Mouse (Mus musculus): ENCODE measurements at regions not wholly inside any gene's neighbourhood (a gene's known extent, or its start where the extent isn't known, plus 50 kb on each side); places are given as distances from the start of the nearest gene placed in this dataset.

- DNase-seq (ENCODE audit: low read depth): no peak
Observed at GRCm38 (mm10) chr2:147926861-147927260, 119.9 kb downstream of the Foxa2 start.

GRCm38 (mm10) chr2:147907341-147907740, 139.4 kb downstream of the Foxa2 start:
- no peak for DNase-seq (ENCODE audit: low read depth)

- no peak for DNase-seq (ENCODE audit: low read depth)
Observed at GRCm38 (mm10) chr2:147905759-147906740, 140.7 kb downstream of the Foxa2 start.

- DNase-seq (ENCODE audit: low read depth): no peak
Observed at GRCm38 (mm10) chr2:147905118-147905517, 141.7 kb downstream of the Foxa2 start.

- DNase-seq (ENCODE audit: low read depth): no peak
Observed at GRCm38 (mm10) chr2:147899236-147899635, 147.5 kb downstream of the Foxa2 start.

GRCm38 (mm10) chr2:147895691-147896090, 151.1 kb downstream of the Foxa2 start:
- DNase-seq (ENCODE audit: low read depth): peak; percentile 16

- DNase-seq (ENCODE audit: low read depth): no peak
Observed at GRCm38 (mm10) chr2:147894213-147894612, 152.6 kb downstream of the Foxa2 start.

DNA sequence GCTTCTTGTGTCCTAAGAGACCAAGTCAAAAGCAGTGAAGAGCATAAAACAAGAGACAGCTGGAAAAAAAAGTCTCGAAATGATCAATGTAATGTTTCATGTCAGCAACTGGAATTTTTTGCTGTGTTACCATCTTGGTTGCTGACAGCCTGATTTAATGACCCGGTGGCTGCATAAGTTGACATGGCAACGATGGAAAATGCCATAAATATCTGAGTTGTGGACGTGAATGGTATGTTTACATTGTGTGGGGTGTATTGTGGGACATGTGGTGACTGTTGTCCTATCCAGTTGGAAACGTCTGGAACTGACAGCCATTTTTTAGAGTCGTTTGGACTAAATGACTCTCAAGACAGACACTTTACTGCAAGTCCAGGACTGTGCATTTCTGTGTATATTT, 160.6 kb downstream of the Foxa2 start:
- no peak for DNase-seq (ENCODE audit: low read depth)

DNA sequence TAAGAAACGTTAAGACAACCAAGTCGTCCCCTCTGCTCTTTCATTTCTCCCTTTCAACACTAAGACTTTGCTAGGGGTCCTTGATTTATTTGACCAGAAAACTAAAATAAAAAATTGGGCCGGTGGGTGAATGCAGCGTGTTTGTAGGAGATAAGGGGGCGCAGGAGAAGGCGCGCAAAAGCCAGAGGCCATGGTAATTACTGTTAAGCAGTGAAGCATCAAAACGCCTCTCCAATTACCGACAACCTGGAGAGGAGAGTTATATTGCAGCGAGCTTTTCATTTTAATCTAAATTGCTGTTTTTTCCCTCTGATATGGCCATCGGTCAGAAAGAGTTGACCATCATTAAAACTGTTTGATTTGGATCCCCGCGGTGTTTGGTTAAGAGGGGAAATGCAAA, 168.9 kb downstream of the Foxa2 start:
- no peak for DNase-seq (ENCODE audit: low read depth)

GRCm38 (mm10) chr2:147877543-147877904, 169.2 kb downstream of the Foxa2 start:
- DNase-seq (ENCODE audit: low read depth): no peak

- DNase-seq (ENCODE audit: low read depth): no peak
Observed at GRCm38 (mm10) chr2:147876708-147877542, 169.8 kb downstream of the Foxa2 start.

DNA sequence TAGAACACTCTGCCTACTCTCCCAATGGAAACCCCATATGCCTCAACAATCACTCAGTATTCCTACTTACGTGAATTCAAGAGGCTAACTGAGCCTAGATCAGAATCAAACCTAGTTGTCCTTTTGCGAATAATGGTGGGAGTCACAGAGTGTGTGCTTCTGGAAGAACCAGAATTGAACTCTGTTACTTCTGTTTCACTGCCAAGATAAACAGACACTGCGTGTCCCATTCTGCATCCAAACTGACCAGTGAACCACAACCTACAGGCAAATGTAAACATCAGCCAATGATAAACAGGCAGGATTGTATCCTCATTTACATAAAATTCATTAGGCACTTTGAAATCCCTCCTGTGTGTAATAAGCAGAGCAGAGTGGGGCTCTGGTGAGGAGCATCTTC, 173.8 kb downstream of the Foxa2 start:
- no peak for DNase-seq (ENCODE audit: low read depth)

- no peak for DNase-seq (ENCODE audit: low read depth)
Observed at GRCm38 (mm10) chr2:147851186-147851802, 195.5 kb downstream of the Foxa2 start.

DNA sequence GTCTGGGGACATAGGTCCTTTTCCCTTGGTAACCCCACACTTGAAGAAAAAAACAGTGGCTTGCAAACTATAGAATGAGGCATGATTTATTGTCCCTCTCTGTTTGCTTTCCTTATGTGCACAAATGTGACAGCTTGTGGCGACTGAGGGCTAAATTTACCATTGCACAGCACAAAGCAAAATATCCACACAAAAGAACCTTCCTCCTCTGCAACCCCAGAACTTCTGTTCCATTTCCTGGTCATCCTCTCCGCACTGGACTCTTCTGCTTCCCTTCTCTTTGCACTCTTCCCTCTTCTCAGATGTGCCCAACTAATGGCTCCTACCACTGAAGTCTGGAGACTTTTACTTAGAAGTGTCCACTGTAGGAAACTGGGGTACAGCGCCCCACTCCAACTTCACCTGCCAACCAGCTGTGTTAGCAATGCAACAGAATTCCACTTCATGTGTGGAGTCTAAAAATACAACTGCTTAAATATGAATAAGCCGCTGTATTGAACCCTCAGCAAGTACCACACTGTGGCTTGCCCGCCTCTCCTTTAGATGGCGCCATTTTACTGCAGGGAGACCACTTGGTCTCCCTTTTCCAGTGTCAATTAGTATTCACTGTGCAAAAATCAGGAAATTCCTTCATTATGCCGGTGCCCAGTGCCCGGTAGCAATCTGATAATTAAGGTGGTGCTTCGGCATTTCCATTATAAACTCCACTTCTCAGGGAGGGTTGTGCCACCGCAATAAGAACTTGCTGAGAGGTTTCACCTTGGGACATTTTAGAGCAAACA, 199.6 kb downstream of the Foxa2 start:
- DNase-seq (ENCODE audit: low read depth): no peak

- DNase-seq (ENCODE audit: low read depth): no peak
Observed at GRCm38 (mm10) chr2:147845256-147845655, 201.5 kb downstream of the Foxa2 start.

GRCm38 (mm10) chr2:147840936-147841335, 205.8 kb downstream of the Foxa2 start:
- no peak for DNase-seq (ENCODE audit: low read depth)

DNA sequence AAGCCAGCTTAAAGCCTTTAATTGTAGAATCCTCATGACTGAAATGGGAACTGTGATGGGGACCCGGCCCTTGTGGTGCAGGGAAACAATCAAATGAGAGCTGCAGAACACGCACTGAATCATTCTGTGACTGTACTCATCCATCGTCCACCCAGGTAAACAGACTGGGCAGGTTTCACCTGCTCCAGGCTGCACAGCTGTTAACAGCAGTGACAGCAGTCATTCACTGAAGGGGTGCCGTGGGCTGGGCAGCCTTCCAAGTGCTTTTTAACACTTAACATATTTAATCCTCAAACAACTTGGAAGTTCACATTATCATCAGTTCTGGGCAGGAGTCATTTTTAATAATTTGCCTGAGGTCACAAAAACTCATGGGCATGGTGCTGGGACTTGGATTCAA, 208.2 kb downstream of the Foxa2 start:
- no peak for DNase-seq (ENCODE audit: low read depth)

DNA sequence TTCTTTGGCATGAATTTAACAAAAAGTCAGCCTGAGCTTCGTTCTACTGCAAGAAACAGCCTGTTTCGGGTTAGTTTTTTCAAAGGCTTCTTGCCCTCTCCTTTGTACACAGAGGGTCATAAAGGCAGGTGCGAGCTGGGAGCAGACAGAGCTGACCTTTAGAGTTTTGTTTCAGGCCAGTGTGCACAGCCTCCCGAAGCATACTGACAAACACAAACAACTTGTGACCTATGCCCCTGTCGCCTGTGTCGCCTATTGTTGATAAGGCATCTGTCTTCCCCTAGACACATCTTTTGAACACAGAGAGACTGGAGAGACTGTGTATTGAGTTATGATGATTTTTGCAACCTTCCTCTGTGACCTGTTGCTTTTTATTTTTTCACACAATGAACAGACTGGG, 216.2 kb downstream of the Foxa2 start:
- DNase-seq (ENCODE audit: low read depth): no peak

DNA sequence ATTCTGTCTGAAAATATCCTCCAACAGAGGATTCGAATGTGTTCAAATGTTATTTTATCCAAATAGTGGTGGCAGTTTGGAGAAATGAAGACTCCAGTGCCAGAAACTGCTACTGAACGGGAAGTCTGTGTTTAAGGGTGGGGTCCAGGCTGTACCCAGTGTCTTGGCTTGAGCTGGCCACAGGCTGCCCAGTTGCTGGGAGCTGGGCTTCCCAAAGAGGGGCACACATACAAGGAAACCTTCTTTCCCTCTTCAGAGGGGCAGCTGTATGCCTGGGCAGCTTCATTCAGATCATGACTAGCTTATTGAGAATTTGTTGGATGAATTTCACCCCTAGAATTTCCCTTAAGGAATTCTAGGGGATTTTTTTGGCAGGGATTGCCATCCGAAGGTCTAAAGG, 229.8 kb downstream of the Foxa2 start:
- no peak for DNase-seq (ENCODE audit: low read depth)

GRCm38 (mm10) chr2:147814231-147814630, 232.5 kb downstream of the Foxa2 start:
- no peak for DNase-seq (ENCODE audit: low read depth)

DNA sequence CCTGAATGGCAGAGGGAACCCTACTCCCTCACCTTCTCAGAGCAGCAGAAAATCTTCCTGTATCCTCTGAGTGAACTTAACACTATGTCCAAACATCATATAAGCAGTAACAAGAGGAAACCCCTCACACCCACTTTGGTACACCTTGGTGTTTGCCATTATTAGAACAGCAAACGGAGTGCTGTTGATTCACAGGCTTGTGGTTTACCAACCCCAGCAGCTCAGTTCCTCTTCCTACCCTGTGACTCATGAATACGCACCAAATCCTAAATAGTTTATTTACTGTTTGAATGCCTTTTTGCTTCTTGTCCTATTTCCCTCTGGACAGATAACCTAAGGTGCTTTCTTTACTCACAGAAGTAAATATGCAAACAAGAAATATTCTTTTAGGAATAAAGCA, 233.3 kb downstream of the Foxa2 start:
- peak; percentile 3 for DNase-seq (ENCODE audit: low read depth)

All from c-Kit-positive CD71-negative TER-119-negative erythroid progenitor cells, embryonic 14.5 days (primary cell).